Mouse (Mus musculus): ENCODE measurements around the gene Clstn1.
A peak's percentile ranks its signal among the peaks of the same experiment; 100 is the strongest.
"Not testable (repeated sequence)": the region's sequence is repeated elsewhere in the genome, so short reads cannot be mapped to it uniquely, and the experiment has no call there.

Clstn1 gene

DNA sequence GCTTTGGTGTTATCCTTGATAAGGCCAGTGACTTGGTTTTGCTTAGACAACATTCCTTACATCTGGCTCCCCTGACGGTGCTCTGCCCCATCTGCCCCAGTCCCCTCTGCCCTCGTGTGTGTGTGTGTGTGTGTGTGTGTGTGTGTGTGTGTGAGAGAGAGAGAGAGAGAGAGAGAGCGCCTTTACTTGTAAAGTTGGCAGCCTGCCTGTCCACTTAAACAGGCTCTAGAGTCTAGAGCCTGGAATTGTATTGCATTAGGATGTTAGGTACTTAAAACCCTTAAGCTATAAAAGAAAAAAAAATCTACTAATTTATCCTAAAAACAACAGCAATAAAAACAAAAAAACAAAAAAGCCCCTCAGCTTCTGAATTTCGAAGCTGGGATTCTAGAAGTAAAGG, 15.2 kb downstream of the Clstn1 start:
- DNase-seq, result no peak

DNA sequence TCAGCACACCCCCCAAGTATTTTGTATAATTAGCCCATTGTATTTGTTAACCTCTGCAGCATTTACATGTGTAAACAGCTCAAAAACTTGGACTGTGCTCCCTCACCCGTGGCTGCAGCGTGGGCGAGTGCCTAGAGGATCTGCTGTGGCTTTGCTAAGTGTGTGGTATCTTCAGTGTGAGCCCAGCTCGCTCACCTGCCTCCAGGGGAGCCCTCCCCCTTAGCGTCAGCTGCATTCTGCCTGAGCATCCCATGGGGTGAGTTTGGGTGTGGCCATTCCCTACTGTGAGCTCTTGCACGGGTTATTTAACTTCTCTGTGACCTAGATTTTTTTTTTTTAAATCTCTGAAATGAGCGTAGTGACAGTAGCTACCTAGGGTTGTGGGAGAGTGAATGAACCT, 16.0 kb downstream of the Clstn1 start:
- DNase-seq, result no peak

DNA sequence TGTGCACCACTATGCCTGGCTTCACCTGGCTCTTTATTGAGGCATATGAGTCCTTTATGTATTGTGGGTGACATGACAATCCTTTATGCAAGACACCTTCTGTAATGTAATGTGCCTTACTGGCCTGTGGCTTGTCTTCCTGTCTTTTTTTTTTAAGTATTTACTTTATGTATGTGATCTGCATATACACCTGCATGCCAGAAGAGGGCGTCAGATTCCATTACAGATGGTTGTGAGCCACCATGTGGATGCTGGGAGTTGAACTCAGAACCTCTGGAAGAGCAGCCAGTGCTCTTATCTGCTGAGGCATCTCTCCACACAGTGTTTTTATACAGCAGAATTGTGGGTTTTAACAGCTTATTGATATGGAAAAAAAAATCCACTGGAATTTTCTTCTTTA, 17.6 kb downstream of the Clstn1 start:
- DNase-seq, result no peak

DNA sequence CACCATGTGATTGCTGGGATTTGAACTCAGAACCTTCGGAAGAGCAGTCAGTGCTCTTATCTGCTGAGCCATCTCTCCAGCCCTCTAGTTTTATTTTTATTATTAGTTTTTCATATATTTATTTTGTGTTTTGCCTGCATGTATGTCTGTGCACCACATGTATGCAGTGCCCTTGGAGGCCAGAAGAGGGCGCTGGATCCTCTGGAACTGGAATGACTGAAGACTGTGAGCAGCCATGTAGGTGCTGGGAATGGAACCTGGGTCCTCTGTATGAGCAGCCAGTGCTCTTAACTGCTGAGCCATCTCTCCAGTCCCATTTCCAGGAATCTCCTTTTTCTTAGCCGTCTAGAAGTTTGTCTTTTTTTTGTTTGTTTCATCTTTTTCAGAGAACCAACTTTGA, 18.2 kb downstream of the Clstn1 start:
- no peak for DNase-seq

DNA sequence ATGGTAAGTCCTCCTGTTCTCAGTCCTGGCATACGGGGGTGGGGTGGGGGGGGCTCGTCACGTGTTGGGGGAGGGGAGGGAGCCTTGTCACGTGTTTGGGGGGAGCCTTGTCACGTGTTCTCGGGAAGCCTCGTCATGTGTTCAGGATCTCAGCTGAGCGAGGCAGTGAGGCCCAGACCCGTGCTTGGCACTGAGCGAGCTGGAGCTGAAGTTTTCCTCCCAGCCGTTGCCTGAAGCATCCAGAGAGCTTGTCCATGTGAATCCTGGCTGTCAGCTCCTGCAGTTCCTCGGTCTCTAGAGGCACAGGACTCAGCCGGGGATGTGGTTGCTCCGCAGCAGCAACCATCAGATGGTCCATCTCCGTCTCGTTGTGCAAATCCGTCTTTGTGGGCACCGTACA, 19.8 kb downstream of the Clstn1 start:
- DNase-seq, result peak; percentile 49 to 60

DNA sequence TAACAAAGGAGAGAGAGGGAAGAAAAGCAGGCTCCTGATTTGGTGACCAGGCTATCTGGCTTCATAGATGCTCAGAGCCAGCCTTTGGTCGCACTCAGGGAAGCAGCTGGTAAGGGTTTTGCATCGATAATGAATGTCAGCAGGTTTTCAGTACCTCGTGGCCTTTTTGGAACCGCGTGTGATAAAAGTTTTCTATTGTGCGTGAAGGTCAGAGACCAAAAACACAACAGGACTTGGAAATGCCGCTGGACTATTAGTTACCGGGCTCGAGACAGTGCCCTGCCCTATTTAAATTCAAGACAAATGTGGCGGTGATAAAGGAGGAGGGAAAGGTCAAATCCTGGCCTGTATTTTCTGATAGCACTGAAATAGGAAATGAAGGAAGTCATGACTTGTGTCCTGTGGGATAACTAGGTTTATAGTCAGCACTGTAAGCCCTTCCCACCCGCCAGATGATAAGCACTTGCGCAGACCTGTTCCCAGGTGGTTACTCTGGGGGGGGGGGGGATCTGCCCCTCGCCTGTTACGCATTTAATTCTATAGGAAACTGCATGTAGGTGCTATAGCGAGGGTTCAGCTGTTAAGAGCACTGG, 20.6 kb downstream of the Clstn1 start:
- DNase-seq, result peak in 1 of 2 experiments; percentile 31

DNA sequence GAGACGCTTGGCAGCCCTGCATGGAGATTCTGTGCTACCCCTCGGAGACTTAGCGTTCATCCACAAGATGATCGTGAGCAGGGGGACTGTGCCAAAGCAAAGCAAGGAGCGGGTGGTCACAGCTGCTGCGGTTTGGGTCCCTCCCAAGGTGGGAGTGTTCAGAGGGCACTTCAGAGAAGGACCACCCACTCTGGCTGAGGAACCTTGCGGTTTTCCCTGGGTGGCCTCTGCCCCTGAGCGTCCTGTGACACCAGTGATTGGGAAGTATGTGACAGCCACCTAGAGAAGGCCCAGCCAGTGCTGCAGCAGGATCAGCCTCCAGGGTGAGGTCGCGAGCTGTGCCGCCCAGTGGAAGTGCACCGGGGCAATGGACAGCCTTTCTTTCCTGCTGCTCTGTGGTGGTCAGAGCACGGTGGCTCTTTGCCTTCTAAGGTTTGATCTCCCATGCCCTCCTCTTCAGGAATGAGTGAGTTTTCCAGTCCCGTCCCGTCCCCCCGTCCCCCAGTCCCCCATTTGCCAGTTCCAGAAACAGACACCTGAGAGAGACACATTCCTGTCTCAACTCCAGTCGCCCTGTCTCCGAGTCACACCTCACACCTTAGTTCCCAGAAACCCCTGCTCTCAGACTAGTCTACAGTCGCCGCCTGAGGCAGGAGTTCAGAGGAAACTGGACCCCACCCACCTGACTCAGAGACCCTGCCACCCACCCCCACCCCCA, 21.5 kb downstream of the Clstn1 start:
- DNase-seq, result peak; percentile 70 to 77

- DNase-seq, result no peak
These were observed 22.0 kb downstream of the Clstn1 start for GRCm38 (mm10) chr4:149608309-149608638.

DNA sequence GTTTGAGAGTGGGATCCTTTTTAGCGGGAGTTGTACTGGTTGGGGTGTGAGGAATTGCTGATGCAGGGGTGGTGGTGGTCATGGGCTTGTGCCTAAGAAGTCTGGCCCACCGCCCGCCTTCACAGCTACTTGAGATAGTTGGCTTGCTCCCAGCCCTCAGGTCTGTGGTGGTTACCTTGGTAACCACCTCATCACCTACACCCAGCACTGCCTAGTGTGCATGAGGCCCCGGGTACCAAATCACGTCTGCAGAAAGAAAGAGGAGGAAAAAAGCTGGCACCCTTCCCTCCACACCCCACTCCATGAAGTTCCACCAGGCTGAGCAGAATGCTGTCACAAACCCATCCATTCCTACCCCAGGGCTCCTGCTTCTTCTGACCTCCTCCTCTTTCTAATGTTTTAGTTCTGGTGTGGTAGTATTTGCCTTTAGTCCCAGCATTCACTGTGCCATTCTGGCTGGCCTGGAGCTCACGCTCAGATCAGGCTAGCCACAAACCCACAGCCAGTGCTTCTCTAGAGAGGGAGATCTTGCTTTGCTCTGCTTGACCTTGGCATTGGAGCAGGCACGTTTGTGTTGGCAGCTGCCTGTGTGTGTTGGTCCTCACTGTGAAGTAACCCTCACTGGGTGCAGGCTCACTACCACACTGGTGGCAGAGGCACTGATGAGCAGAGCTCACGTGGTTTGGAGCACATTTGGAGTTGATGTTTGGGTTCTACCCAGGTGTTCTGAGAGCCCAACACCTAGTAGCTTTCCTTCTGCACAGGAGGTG, 23.2 kb downstream of the Clstn1 start:
- peak; percentile 59 to 69 for DNase-seq

DNA sequence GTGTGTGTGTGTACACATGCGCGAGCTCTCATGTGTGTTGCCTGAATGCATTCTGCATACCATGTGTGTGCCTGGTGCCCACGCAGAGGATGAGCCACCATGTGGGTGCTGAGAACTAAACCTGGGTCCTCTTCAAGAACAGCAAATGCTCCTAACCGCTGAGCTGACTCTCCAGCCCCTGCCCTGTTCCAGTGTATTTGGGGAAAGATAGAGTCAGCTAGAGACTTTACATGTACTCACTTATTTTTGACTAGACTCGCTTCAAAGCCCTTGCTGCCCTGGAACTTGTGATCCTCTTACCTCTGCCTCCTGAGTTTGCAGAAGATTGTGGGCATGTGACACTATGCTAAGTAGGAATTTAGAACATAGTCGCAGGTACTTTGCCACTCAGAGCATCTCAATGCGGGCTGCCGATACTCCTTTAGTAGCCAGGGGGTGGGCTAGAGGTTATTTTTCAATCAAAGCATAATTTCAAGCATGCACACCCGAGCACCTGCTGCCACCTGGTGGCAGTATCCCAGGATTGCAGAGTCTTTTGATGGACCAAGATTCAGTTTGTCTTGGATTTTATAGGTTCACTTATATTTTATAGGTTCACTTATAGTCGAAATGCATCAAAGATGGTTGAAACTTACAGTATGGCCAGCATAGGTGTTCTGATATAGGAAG, 25.2 kb downstream of the Clstn1 start:
- DNase-seq, result peak; percentile 80 to 86

DNA sequence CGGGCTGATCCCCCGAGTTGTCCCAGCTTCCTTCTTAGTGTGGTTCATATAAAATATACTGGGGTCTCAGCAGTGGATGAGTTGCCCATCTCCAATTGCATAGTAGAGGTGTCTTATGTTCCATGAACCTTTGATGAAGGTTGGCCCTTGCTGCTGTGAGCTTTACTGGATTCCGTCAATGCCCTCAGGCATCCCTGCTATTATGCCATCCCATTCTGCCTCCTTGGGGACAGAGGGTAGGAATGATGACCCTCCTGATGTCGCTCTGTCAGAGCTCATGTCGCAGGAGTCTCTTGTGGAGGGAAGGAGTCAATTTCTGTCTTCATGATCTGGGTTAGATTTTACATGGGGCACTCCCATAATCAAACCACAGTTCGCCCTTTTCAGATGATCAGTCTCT, 27.2 kb downstream of the Clstn1 start:
- DNase-seq, result not testable (repeated sequence)

- DNase-seq, result peak in 1 of 2 experiments; percentile 39
These were observed 28.6 kb downstream of the Clstn1 start for GRCm38 (mm10) chr4:149614869-149615268.

- not testable (repeated sequence) for DNase-seq
These were observed 30.7 kb downstream of the Clstn1 start for GRCm38 (mm10) chr4:149616999-149617398.

DNA sequence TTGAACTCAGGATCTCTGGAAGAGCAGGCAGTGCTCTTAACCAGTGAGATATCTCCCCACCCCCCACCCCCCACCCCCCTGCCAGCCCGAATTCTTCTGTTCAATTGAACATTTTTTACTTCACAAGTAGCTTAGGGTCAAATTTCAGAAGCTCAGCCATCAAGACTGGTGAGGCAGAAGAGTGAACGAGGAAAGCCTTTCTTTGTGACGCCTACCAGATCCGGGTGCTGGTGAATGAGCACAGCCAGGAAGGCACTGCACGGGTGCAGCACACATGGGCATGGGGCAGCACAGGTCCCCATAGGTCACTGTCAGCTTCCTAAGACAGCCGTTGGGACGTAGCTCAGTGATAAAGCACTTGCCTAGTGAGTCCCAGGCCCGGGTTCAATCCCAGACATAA, 33.7 kb downstream of the Clstn1 start:
- DNase-seq, result no peak

- DNase-seq, result no peak
These were observed 35.0 kb downstream of the Clstn1 start for GRCm38 (mm10) chr4:149621286-149621685.

- no peak for DNase-seq
These were observed 37.4 kb downstream of the Clstn1 start for GRCm38 (mm10) chr4:149623711-149624110.

DNA sequence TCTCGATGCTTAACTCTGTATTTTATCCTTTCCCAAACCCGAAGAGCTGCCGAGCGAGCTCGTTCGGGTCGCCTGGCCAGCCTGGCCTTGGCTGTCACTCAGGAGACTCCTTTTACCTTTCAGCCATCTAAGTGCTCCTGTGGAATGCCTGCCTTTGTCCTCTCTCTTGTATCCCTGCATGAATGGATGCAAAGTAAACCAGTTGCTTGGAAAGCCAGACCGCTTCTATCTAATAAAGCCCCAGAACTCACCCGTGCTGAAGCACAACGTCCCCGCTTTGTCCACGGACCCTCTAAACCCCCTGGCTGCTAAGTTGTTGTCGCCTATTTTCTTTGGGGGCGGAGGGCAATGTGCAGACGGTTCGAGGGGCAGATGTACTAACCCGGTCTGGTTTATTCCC, 40.5 kb downstream of the Clstn1 start:
- no peak for DNase-seq

DNA sequence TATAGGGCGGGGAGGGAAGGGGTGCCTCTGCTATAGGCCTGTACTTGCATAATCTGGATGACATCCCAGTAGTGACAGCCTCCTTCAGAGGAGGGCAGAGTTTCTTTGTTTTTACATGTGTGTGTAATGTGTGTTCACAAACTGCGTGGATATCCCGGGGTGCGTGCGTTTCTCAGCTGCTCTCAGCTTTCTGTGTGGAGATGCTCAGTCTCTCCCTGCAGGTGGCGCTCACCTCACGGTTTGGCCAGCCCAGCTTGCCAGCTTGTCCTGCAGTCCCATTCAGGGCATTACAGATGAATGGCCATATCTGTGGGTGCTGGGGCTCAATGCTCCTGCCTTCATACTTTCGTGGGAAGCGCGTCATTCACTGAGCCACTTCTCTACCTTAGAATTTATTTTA, 42.1 kb downstream of the Clstn1 start:
- DNase-seq, result peak; percentile 80 to 82

- DNase-seq, result no peak
These were observed 42.5 kb downstream of the Clstn1 start for GRCm38 (mm10) chr4:149628810-149629209.

- no peak for DNase-seq
These were observed 46.5 kb downstream of the Clstn1 start for GRCm38 (mm10) chr4:149632670-149633307.

GRCm38 (mm10) chr4:149634157-149634556, 47.9 kb downstream of the Clstn1 start:
- DNase-seq, result no peak

DNA sequence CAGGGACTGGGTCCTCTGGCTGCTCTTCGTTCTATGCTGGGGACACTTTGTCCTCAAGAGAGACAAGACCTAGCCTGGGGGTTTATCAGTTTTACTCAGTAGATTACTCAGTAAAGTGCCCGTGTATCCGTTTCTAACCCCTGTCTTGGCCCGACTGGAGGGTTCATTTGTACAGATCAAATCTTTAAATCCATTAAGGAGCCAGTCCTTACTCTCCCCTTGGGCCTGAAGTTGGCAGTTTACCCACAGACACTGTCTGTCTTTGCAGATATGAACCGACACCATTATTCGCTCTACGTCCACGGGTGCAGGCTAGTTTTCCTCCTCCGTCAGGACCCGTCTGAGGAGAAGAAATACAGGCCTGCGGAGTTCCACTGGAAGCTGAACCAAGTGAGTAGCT, 48.7 kb downstream of the Clstn1 start:
- no peak for DNase-seq

DNA sequence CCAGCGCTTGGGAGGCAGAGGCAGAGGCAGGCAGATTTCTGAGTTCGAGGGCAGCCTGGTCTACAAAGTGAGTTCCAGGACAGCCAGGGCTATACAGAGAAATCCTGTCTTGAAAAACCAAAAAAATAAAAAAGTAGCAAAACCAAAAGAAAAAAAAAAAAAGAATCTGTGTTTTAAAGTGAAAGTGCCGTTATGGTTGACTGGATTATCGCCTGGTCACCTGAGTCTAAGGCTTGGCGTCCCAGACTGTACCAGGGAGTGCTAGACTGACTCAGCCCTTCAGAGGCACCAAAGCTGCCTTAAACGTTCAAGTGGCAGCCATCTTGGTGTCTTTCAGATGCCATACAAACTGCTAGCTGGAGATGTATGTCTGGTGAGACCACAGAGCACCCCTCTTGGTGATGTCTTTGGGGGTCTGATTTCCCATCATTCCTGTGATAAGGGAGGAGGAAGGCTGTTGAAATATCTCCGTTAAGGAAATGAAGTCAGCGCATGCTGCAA, 49.7 kb downstream of the Clstn1 start:
- DNase-seq, result no peak
